11 mouse cellular contexts compared by ENCODE assay signal in the genomic region with DNA sequence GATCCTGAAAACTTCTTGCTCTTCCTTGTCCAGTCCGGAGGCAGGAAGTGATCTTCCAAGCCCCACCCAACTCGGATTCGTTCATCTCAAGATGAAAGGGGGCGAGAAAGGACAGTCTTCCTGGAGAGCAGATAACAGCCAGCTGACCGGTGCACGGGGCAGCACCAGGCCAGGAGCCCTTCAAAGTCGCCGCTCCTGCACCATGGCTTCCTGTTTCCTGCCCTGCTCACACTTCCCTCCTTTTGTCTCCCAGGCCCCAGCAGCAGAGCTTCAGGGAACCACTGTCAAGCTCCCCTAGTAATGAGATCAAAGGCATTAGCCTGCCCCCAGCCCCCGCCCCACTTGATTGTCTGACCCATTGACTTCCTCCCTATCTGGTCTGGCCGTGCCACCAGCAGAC. TPM values are rescaled to one million over a fixed set of nuclear protein-coding genes. Genes with fewer than 3 reads are reported as not detected.
DNase-seq lines count a peak whose midpoint lies in the region; ATAC-seq and TF ChIP-seq lines count a peak whose summit lies in the region.
"Had no signal": no experiment of that assay in that cellular context is flagged by ENCODE, and none has a peak within 500 bp of the region (broad histone marks: within the 10 kb centered on the region; RNA-seq: fewer than 3 reads in every experiment).

No protein-coding gene starts in this region.

- peaks cover 17% of the 10 kb centered on the region for H3K27me3 ChIP-seq in midbrain, embryonic 10.5 days (ENCODE audit: low read depth, poor library complexity, severe bottlenecking)
- H3K27me3 ChIP-seq in midbrain, postnatal 0 days (ENCODE audit: insufficient read depth, low read length), result no peaks in the 10 kb centered on the region

- peak overlapping the region; percentile 74 for H3K27ac ChIP-seq in midbrain, embryonic 10.5 days (replicated peaks)
- H3K27ac ChIP-seq in midbrain, postnatal 0 days (ENCODE audit: low read depth, low read length), result no peak overlapping the region

- H3K4me3 ChIP-seq in midbrain, embryonic 10.5 days, result peak overlapping the region; percentile 14; the same call in 1 of the 2 replicates
- H3K4me3 ChIP-seq in midbrain, postnatal 0 days (ENCODE audit: low read depth, low read length), result no peak overlapping the region

- no peak overlapping the region for H3K4me2 ChIP-seq in midbrain, postnatal 0 days (ENCODE audit: low read depth, low read length, poor library complexity, severe bottlenecking)

- ATAC-seq in midbrain, postnatal 0 days (ENCODE audit: low FRiP score), result no peak
- no peak; the same call in 1 of the 2 replicates for ATAC-seq in monocyte, adult 5-6 weeks (replicated peaks; ENCODE audit: insufficient number of reproducible peaks, low FRiP score, low TSS enrichment, poor library complexity, severe bottlenecking)
- ATAC-seq: forebrain, embryonic 14.5 days had no signal

- no peaks in the 10 kb centered on the region for H3K36me3 ChIP-seq in midbrain, embryonic 10.5 days
- H3K36me3 ChIP-seq in midbrain, postnatal 0 days (ENCODE audit: insufficient read depth, low read length), result no peaks in the 10 kb centered on the region

- DNase-seq in heart, adult 18-20 months, result peak; percentile 7 to 9
- no peak for DNase-seq in heart, postnatal 36 days
- DNase-seq in midbrain, embryonic 10.5 days (ENCODE audit: low spot score), result peak; percentile 48
- no peak for DNase-seq in midbrain, postnatal 0 days (ENCODE audit: low spot score)
- peak; percentile 34 for DNase-seq in kidney, postnatal 14 days
- DNase-seq in skeletal muscle tissue, adult 2 months (ENCODE audit: low read depth, low spot score), result peak; percentile 18
- no peak for DNase-seq in spleen, postnatal 14 days (ENCODE audit: low spot score in 2 of 2)
- DNase-seq: B cell, adult 2 months; cerebellum, adult 18-20 months had no signal

- H3K9me3 ChIP-seq in midbrain, embryonic 10.5 days (replicated peaks), result no peaks in the 10 kb centered on the region
- no peaks in the 10 kb centered on the region for H3K9me3 ChIP-seq in midbrain, postnatal 0 days (ENCODE audit: low read length)

- H3K9ac ChIP-seq in midbrain, postnatal 0 days (replicated peaks; ENCODE audit: low read length, poor library complexity, severe bottlenecking), result no peak overlapping the region

- peaks cover 37% of the 10 kb centered on the region for H3K4me1 ChIP-seq in midbrain, embryonic 10.5 days
- no peaks in the 10 kb centered on the region for H3K4me1 ChIP-seq in midbrain, postnatal 0 days (ENCODE audit: insufficient read depth, low read length)

- WGBS in midbrain, embryonic 10.5 days, result 21% methylated on average over 10 of the region's 10 CpGs
- WGBS in midbrain, postnatal 0 days, result 32% methylated on average over 10 of the region's 10 CpGs

- intact Hi-C loops in heart, postnatal 36 days (cut with DNase I), result no loop called here

- no peak for TF ChIP-seq CTCF in midbrain, postnatal 0 days (IDR thresholded peaks at IDR 0.05)

RNA-seq across cellular contexts. Expression of gene Fzd10, which starts 58.6 kb away (rescaled TPM):
- total RNA-seq in heart, adult 18-20 months (2021), result under 1 TPM in 1 of 2 experiments, not detected in 1; 0.23 TPM
- under 1 TPM; 0.14 to 0.19 TPM for total RNA-seq in heart, postnatal 36 days (2021)
- 14.0 and 15.0 TPM in 2 replicates for polyA plus RNA-seq in midbrain, embryonic 10.5 days (2016; fragmentation: Nextera tagmentation; extraction: Ambion mirVana)
- 19.6 and 20.8 TPM in 2 replicates for total RNA-seq in midbrain, postnatal 0 days (2014; rRNA removed)
- polyA plus RNA-seq in midbrain, postnatal 0 days (2015; fragmentation: Nextera tagmentation; extraction: Ambion mirVana), result 2.7 and 3.3 TPM in 2 replicates
- total RNA-seq in monocyte, adult 5-6 weeks (2017), result not detected in 3 replicates

Comparison
In these comparisons a context has a peak if more than half of its experiments do, and no peak if none do; other contexts are left out.
1. DNase-seq: peak in heart, adult 18-20 months (2 of 2), midbrain, embryonic 10.5 days (single experiment), kidney, postnatal 14 days (single experiment) and skeletal muscle tissue, adult 2 months (single experiment); none in heart, postnatal 36 days (0 of 2), midbrain, postnatal 0 days (single experiment) and spleen, postnatal 14 days (0 of 2).
2. RNA of gene Fzd10, which starts 58.6 kb away (total RNA-seq): 19.6 to 20.8 TPM in midbrain, postnatal 0 days; 0.23 TPM in heart, adult 18-20 months, 0.14 to 0.19 TPM in heart, postnatal 36 days and not detected in monocyte, adult 5-6 weeks; every median in the first group is over 10 times any median in the second.